Mouse (Mus musculus) hindbrain, embryonic 11.5 days (tissue): ENCODE results near the gene Adal. TPM values are rescaled to one million over a fixed set of nuclear protein-coding genes. Genes with fewer than 3 reads are reported as not detected.
A peak's percentile ranks its signal among the peaks of the same experiment; 100 is the strongest.
"Not testable (repeated sequence)": the region's sequence is repeated elsewhere in the genome, so short reads cannot be mapped to it uniquely, and the experiment has no call there.

Source experiments
- ATAC-seq: fragments of 200-750 bp; cut with Nextera tagmentation; 2 replicates; pipeline ENCODE4 v1.8.0; 2017; ENCODE audit warnings: mild to moderate bottlenecking, moderate TSS enrichment, moderate library complexity; ENCODE audit not compliant: low FRiP score
- DNase-seq: peaks from one replicate; pipeline ENCODE4 v3.0.0-alpha.2; 2015; ENCODE audit warnings: low spot score
- H3K27ac ChIP-seq: fragments of 300-500 bp; sonication (generic); 2 replicates; pipeline ENCODE4 v1.5.1; 2014; ENCODE audit warnings: mild to moderate bottlenecking, low read depth, low read length
- H3K27me3 ChIP-seq: fragments of 300-500 bp; sonication (generic); 2 replicates; pipeline ENCODE4 v1.6.1; 2014; ENCODE audit warnings: mild to moderate bottlenecking, low read length, moderate library complexity, mixed read lengths; ENCODE audit not compliant: control insufficient read depth, insufficient read depth
- H3K36me3 ChIP-seq: fragments of 300-500 bp; sonication (generic); 2 replicates; pipeline ENCODE4 v1.6.1; 2014; ENCODE audit warnings: mild to moderate bottlenecking, low read length, moderate library complexity, mixed read lengths; ENCODE audit not compliant: control insufficient read depth, insufficient read depth
- H3K4me1 ChIP-seq: fragments of 300-500 bp; sonication (generic); replicated peaks from 2 replicates; pipeline ENCODE4 v1.6.1; 2014; ENCODE audit warnings: low read length, mixed read lengths; ENCODE audit not compliant: control insufficient read depth, insufficient read depth
- H3K4me2 ChIP-seq: fragments of 300-500 bp; sonication (generic); replicated peaks from 2 replicates; pipeline ENCODE4 v1.6.1; 2014; ENCODE audit warnings: mild to moderate bottlenecking, low read depth, low read length
- H3K4me3 ChIP-seq: fragments of 300-500 bp; sonication (generic); 2 replicates; pipeline ENCODE4 v1.5.1; 2014; ENCODE audit warnings: low read depth, low read length
- H3K9ac ChIP-seq: fragments of 300-500 bp; sonication (generic); 2 replicates; pipeline ENCODE4 v1.6.1; 2014; ENCODE audit warnings: low read depth, low read length
- H3K9me3 ChIP-seq: fragments of 300-500 bp; sonication (generic); 2 replicates; pipeline ENCODE4 v1.6.1; 2016; ENCODE audit warnings: low read length; ENCODE audit not compliant: control insufficient read depth
- WGBS: fragments of 180-500 bp; shearing (Covaris S2); extraction: QIAGEN DNeasy Blood & Tissue Kit; methylation state at CpG from one replicate; pipeline ENCODE4 v1.1.7; 2014; 5-methylcytosine and 5-hydroxymethylcytosine counted together
- polyA plus RNA-seq: library from polyadenylated mRNA; unstranded; fragments of >200 nt; fragmentation: Nextera tagmentation; extraction: Ambion mirVana; gene quantifications from 2 replicates; pipeline ENCODE4 v1.2.1, GENCODE M21; 2014

Gene Adal
- 32.2 and 33.7 TPM in 2 replicates for polyA plus RNA-seq

- WGBS: under 1% methylated on average over 70 of the region's 87 CpGs
- Histone ChIP-seq H3K4me1 (peaks cover 5% of the 10 kb centered on the region; the same call in 1 of the 2 replicates), H3K4me2 (peak within 1 kb of the TSS; percentile 62), H3K36me3 (0 out of 2 replicates have a peak, but pooled peaks cover 5% of the 10 kb centered on the region), H3K9ac (peak within 1 kb of the TSS; percentile 83), H3K9me3 (no peaks in the 10 kb centered on the region), H3K27ac (peak within 1 kb of the TSS; percentile 95), H3K4me3 (peak within 1 kb of the TSS; percentile 60), H3K27me3 (no peaks in the 10 kb centered on the region)
- ATAC-seq (peak; percentile 96), DNase-seq (peak; percentile 95)
These were observed at the start of gene Adal, which contains the start of gene Lcmt2 for GRCm38 (mm10) chr2:121140018-121140882. Gene Adal, plus strand, starts transcription at chr2:121140428. Gene Lcmt2, minus strand, starts transcription at chr2:121140653.

DNA sequence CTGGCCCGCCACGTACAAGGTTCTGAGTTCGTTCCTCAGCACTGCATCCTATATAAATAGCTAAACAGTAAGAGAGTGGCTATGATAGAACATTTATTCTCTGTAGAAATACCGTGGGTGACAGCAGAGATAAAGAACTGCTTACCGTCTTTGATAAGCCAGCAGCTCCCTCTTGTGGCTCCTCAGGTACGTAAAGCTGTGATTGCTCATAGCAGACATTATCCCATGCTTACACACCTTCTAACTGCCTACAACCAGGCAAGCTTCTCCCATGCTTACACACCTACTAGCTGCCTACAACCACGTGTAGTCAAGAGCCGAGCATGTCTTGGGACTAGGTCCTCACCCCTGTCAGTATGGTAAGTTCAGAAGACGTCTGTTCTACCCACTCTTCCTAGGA lies 38.2 kb upstream of the Adal start:
- Histone ChIP-seq H3K9me3 (no peaks in the 10 kb centered on the region), H3K4me3 (no peak overlapping the region), H3K4me2 (no peak overlapping the region), H3K9ac (no peak overlapping the region), H3K27me3 (no peaks in the 10 kb centered on the region), H3K27ac (no peak overlapping the region), H3K36me3 (no peaks in the 10 kb centered on the region), H3K4me1 (no peaks in the 10 kb centered on the region)
- WGBS: 28% methylated on average over 9 of the region's 9 CpGs
- ATAC-seq (no peak), DNase-seq (peak; percentile 63)

DNA sequence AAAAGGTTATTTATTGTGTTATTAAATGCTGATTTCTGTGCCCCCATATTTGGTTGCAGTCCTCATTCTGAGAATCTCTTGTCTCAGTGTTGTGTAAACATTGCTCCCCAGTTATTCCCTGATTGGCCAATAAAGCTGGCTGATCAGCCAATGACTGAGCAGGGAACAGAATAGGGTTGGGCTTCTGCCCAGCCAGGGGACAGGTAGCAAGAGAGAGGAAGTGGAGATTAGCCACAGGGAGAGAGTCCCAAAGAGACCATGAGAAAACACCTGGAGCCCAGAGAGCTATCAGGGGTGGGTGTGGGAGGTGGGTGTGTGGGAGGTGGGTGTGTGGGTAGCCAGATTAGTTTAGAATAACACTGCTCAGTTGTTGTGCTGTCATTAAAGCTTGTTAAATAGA lies 34.3 kb upstream of the Adal start:
- H3K36me3 ChIP-seq: no peaks in the 10 kb centered on the region
- H3K9ac ChIP-seq: no peak overlapping the region
- no peak overlapping the region for H3K27ac ChIP-seq
- no peak overlapping the region for H3K4me2 ChIP-seq
- DNase-seq (no peak), ATAC-seq (no peak)
- no peaks in the 10 kb centered on the region for H3K27me3 ChIP-seq
- H3K4me1 ChIP-seq: no peaks in the 10 kb centered on the region
- no peak overlapping the region for H3K4me3 ChIP-seq
- H3K9me3 ChIP-seq: no peaks in the 10 kb centered on the region

- no peaks in the 10 kb centered on the region for H3K36me3 ChIP-seq
- no peak within 1 kb of the TSS for H3K4me3 ChIP-seq
- 88% methylated on average over 4 of the region's 4 CpGs for WGBS
- H3K27ac ChIP-seq: no peak within 1 kb of the TSS
- ATAC-seq (no peak), DNase-seq (no peak)
- no peaks in the 10 kb centered on the region for H3K27me3 ChIP-seq
- H3K4me2 ChIP-seq: no peak within 1 kb of the TSS
- no peak within 1 kb of the TSS for H3K9ac ChIP-seq
- H3K9me3 ChIP-seq: no peaks in the 10 kb centered on the region
- no peaks in the 10 kb centered on the region for H3K4me1 ChIP-seq
These were observed 30.5 kb upstream of the Adal start, which contains the start of gene Tgm7 for GRCm38 (mm10) chr2:121109695-121110094. Gene Tgm7, minus strand, starts transcription at chr2:121109795.

- Histone ChIP-seq H3K4me2 (no peak overlapping the region), H3K27me3 (no peaks in the 10 kb centered on the region), H3K9ac (no peak overlapping the region), H3K4me1 (no peaks in the 10 kb centered on the region), H3K36me3 (no peaks in the 10 kb centered on the region), H3K9me3 (no peaks in the 10 kb centered on the region), H3K4me3 (no peak overlapping the region), H3K27ac (no peak overlapping the region)
- WGBS: 92% methylated on average over 2 of the region's 2 CpGs
- no peak for ATAC-seq
- DNase-seq: no peak
These were observed 24.8 kb upstream of the Adal start for GRCm38 (mm10) chr2:121115418-121115817.

DNA sequence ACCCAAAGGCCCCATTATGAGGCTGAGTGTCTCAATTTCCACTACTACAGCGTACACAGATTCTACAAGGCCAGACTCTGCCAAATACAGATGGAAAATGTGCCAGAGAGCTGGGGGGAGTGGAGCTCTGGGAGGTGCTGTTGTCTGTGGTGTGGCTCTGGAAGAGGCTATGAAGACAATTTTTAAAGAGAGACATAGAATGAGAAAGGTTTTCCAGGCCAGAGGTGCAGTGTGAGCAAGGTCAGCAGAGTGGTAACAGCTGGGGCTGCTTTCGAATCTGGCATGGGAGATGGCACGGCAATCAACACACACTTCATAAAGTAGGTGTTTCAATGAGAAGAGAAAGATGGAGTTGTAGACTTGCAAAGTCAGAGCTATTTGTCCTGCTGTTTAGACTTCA lies 21.0 kb upstream of the Adal start:
- DNase-seq (no peak), ATAC-seq (no peak)
- Histone ChIP-seq H3K27ac (no peak overlapping the region), H3K9me3 (no peaks in the 10 kb centered on the region), H3K9ac (no peak overlapping the region), H3K36me3 (no peaks in the 10 kb centered on the region), H3K4me1 (no peaks in the 10 kb centered on the region), H3K27me3 (no peaks in the 10 kb centered on the region), H3K4me3 (no peak overlapping the region), H3K4me2 (no peak overlapping the region)
- WGBS: 86% methylated on average over 3 of the region's 3 CpGs

DNA sequence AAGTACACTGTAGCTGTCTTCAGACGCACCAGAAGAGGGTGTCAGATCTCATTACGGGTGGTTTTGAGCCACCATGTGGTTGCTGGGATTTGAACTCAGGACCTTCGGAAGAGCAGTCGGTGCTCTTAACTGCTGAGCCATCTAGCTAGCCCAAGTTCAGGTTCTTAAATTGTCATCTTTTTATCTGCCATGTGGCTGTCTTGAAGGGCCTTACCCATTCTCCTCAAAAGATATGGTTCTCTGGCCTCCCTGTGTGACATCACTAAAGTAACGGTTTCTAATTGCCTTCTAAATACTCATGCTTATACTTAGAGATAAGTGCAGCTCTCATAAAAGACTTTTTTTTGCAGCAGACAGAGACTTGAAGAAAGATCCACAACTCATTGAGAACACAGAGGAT lies 13.9 kb upstream of the Adal start:
- H3K9ac ChIP-seq, H3K9me3 ChIP-seq, H3K27ac ChIP-seq, H3K4me2 ChIP-seq, H3K4me1 ChIP-seq, ATAC-seq, DNase-seq, H3K27me3 ChIP-seq, H3K36me3 ChIP-seq, H3K4me3 ChIP-seq: not testable (repeated sequence)
- WGBS: 93% methylated on average over 5 of the region's 5 CpGs

DNA sequence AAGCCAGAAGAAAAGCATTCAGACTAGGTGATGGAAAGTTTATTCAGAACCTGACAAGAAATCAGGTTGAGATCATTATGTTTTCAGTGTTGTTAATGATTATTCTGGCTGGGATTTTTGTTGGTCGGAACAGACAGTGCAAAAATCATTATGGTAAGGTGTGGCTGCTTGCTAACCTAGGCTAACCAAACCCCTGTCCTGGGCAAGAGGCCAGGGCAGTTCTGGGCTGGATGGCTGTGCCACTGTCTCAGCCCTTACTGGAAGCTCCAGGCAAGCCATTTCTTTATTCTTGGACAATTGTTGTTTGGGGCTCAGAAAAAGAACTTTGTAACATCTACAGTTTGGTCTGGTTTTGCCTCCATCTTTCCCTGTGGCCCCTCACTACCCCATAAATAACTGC lies 12.7 kb upstream of the Adal start:
- H3K4me3 ChIP-seq: no peak overlapping the region
- H3K9me3 ChIP-seq: no peaks in the 10 kb centered on the region
- ATAC-seq (no peak), DNase-seq (no peak)
- no peaks in the 10 kb centered on the region for H3K27me3 ChIP-seq
- 84% methylated on average over 1 of the region's 1 CpGs for WGBS
- no peaks in the 10 kb centered on the region for H3K36me3 ChIP-seq
- no peak overlapping the region for H3K4me2 ChIP-seq
- H3K27ac ChIP-seq: no peak overlapping the region
- no peak overlapping the region for H3K9ac ChIP-seq
- no peaks in the 10 kb centered on the region for H3K4me1 ChIP-seq
